Mouse (Mus musculus) heart, postnatal 4 days (tissue): Measurements from ENCODE around the gene Fignl2. TPM values are rescaled to one million over a fixed set of nuclear protein-coding genes. Genes with fewer than 3 reads are reported as not detected.
"Not testable (repeated sequence)": the region's sequence is repeated elsewhere in the genome, so short reads cannot be mapped to it uniquely, and the experiment has no call there.

Experiments
- DNase-seq: peaks from one replicate; pipeline ENCODE4 v3.0.0; 2021
- total RNA-seq, 2 experiments: library from RNA; stranded (reverse); gene quantifications; 2 replicates each; pipeline ENCODE4 v1.2.3; 2021

The Fignl2 gene
- total RNA-seq: 1 to 10 TPM; 3.2 to 4.2 TPM

DNA sequence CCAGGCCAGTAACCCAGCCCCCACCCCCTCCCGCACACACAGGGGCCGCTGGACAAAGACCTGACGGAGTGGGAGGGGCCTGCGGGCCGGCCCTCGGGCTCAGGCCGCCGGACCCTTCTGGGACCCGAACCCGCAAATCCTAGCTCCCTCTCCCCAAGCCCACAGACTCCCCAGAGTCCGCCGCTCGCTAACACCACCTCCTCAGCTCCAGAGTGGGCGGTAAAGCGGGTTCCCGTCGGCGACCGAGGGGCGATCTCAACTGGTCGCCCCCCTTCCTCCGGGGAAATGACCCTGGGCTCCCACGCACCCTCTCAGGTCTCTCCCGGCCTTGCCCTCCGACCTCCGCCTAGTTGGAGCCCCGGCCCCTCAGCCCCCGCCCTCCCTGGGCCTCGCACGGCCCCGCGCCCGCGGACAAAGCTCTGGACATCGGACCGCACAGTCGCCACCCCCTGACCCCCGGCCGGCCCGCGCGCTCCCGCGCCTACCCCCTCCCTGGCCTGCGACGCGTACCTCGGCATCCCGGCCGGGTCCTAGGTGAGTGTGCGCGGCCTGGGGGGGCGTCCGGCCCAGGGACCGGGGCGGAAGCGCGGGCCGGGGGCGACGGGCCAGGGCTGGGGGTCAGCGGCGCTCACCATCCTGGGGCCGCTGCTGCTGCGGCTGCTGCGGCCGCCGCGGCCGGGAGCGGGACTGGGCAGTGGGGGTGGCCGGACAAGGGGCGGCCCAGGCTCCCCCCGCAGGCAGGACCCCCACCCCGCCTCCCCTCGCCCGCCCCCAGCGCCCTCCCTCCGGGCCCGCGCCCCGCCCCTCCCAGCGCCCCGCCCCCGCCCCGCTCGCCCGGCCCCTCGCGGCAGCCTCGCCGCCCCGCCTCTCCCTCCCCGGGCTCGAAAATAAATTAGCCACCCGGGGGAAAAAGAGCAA lies at the start of gene Fignl2:
Fignl2 (minus strand) TSS at position 755 of the 918 bp plus-strand sequence.
- peak; percentile 46 for DNase-seq

DNA sequence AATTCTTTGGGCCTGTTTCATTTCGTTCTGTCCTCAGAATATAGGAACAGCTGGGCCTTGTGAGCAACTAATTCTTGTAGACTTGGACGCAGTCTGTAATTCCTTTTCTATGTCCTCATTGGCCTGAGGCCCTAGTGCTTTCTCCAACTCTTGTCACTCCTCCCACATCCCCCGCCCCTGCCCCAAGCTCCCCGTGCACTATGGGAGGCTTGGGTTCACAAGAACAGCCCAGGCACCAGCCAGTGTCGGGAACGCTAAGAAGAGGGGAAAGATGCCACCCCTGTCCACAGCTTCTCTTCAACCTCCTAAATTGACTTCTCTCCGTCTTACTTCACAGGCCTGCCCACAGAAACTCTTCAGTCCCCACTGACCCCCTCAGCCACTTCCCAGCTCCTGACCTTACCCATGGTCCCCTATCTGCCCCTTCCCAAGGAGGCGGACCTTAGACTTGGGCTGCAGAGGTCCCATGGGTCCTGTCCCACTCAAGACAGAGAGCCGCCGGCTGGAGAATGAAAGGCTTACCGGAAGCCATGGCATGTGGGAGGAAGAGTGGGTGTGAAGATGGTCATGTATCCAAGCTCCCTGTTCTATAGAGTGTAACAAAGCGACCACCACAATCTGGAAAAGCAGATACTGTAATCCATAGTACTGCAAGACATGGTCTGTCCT lies 48.6 kb upstream of the Fignl2 start:
- peak; percentile 76 for DNase-seq

DNA sequence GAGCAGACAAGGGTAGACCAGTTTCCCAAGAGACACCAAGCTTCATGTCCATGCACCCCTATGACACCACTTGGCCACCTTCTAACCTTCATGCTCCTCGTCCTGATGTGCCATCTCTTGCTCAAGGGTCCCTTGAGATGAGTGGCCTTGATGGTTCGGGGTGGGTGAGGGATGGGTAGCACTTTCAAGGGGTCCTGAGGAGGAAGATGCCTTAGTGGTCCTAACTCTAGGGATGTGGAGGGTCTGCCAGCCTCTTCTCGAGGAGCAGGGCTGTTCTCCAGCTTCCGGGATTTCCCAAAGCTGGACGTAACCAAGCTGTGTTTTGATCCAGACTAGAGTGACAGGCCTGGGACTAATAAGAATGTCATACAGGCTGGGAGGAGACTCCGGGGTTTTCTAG lies 47.2 kb upstream of the Fignl2 start:
- no peak for DNase-seq

DNA sequence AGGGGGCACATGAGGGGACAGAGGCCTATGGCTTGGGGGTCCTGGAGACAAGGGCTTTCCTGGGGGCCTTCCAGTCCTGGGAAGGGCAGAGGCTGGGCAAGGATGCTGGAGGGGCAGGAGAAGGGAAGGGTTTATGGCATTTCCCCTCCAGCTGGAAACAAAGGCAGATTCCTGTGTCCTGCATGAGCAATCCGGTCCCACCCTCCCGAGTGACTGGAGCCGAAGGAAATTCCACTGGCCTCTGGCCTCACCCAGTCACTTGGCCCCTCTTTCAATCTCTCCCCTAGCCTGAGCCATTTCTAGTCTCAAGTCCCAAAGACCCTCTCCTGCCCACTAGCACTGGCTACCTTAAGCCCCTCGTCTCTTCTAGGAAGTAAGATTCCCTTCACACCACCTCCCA lies 44.8 kb upstream of the Fignl2 start:
- peak; percentile 45 for DNase-seq

DNA sequence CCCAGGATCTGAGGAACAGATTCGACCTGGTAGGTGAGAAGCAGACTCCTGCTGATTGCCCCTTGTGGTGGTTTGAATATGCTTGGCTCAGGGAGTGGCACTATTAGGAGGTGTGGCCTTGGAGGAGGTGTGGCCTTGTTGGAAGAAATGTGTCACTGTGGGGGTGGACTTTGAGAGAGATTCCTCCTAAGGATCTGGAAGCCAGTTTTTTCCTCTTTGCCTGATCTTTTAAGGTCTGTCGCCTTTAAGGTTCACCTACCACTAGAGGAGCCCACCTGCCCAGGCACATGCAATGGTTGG lies 43.9 kb upstream of the Fignl2 start:
- peak; percentile 28 for DNase-seq

DNA sequence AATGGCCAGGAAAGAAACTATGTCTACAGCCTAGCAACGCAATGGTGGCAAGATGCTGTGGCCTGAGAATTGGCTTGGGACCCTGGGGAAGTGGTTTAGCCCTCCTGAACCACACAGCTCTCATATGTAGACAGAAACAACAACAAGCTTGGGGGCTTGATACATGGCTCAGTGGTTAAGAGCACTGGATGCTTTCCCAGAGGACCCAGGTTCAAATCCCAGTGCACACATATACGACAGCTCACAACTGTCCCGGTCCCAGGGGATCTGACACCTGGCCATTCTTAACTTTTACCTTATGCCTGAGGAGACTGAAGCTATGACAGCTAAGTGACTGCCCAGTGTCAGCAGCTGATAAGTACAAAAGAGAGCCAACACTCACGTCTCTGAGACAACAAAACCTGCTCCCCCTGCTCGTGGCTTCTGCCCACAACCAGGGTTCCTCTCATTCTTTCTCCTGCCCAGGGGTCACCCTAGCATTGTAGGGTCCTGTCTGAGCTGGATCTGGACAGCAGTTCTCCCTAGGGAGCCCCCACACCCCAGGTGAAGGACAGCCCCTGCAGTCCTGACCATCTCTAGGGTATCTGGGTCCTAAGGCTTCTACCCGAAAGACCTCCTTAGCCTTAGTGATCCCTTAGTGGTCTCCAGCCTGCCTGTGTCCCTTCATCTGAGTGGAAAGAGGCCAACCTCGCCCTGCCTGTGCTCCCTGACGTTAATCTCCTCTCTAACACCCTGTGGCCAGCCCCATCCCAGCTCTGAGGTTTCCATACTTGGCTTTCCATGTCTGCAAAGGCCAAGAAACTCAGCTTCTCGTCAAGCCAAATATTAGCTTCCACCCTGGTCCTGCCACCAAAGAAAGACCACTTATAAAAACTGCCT lies 43.3 kb upstream of the Fignl2 start:
- DNase-seq: no peak

DNA sequence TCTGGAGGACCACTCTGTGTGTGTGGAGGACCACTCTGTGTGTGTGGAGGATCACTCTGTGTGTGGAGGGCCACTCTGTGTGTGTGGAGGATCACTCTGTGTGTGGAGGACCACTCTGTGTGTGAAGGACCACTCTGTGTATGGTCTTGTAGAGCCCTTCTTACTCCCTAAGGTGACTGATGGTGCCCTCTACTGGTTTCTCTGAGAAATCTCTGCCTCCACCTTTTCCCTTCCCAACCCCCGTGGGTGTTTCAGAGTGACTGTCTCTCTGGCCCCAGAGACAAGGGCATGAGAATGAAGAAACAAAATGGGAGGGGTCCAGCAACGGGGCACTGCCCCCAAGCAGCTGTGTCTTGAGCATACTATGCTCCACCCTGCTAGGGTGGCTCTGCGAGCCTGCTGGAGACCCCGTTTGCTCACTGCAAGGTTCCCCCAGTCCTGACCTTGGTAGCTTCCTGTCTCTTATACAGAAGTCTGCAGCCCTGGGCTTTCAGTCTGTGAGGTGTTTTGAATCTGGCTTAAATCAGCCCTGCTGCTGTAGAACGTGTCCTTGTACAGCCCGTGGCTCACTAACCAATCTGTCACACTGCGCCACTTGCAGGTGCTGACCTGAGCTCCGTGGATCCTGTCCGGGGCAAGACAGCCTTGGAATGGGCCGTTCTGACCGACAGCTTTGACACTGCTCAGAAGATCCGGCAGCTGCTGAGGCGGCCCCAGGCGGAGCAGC lies 40.2 kb upstream of the Fignl2 start:
- peak; percentile 35 for DNase-seq

DNA sequence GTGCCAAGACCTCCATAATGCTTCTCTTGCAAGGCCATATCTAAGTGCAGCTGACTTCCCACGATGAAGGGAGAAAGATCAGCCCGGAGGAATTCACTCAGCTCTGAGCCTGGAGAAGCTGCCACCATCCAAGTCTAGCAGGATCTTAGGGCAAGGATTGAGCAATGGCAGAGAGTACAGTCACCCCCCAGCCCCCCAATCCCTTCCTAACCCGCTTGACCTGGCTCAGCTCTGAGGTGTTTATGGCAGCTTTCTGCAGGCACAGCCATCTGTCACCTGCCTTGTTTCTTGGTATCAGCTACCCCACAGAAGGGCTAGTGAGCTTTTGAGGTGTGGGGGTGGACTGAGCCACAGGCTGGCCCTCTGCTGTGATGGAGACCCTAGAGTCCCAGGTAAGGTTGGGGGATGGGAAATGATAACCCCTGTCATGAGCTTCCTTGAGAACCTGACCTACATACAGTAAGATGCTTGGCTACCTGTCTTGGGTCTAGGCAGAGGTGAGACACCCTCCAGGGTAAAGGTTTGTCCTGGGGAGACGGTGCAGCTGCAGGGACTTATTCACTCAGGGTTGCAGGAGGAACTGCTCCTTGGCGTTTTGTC lies 37.2 kb upstream of the Fignl2 start, which contains the start of gene Ankrd33:
Ankrd33 (plus strand) TSS at position 245 of the 600 bp plus-strand sequence.
- DNase-seq: no peak

DNA sequence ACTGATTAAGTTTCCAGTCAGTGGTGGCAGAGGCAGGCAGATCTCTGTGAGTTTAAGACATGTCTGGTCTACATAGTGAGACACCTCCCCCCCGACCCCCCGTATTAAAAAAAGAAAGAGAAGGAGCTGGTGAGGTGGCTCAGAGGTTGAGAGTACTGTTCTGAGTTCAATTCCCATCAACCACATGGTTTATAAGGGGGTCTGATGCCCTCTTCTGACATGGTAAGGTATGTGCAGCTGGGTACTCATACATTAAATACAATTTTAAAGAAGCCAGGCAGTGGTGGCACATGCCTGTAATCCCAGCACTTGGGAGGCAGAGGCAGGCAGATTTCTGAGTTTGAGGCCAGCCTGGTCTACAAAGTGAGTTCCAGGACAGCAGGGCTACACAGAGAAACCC lies 35.4 kb upstream of the Fignl2 start:
- not testable (repeated sequence) for DNase-seq

DNA sequence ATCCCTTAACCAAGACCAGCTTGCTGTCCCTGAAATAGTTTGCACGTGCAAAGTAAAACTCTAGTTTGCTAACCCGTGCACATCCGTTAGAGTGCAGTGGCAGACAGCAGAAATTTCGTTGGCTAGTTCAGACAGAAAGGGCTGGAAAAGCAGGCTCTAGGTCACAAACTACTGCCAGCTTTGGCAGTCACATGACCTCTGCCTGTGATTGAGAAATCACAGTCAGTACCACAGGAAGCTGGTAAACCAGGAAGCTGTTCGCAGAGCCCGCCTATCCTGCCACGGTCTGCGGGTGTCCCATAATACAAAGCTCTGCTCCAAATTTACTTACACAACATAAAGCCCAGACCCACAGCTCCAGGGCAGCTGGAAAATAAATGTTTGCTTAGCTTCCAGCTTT lies 34.8 kb upstream of the Fignl2 start:
- peak; percentile 27 for DNase-seq

DNA sequence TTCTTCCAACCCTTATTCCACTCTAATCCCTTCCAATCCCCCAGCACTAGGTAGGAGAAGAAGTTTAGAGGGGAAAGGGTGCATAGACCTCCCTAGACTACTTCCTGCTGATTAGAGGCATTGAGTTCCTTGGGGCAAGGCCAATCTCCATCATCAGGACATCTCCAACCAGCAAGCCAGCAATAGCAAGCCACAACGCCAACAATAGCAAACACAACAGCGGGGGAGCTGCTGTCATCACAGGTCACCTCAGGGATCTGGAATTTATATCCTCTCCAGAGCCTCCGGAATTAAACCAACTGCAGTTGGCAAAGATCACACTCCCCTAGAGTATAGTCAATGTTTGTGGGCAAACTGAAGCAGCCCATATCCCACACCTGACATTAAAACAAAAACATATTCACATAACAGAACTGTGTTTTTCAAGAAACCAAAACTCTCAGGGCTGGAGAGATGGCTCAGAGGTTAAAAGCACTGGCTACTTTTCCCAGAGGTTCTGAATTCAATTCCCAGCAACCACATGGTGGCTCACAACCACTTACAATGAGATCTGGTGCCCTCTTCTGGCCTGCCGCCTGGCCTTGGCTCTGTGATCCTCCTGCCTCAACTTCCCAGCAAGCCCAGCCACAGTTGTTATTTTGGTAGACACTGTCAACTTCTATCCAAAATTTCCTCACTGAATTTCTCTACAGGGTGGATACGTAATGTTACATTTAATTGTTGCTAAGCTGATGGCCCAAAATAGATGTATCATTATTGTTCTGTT lies 29.7 kb upstream of the Fignl2 start:
- DNase-seq: no peak

DNA sequence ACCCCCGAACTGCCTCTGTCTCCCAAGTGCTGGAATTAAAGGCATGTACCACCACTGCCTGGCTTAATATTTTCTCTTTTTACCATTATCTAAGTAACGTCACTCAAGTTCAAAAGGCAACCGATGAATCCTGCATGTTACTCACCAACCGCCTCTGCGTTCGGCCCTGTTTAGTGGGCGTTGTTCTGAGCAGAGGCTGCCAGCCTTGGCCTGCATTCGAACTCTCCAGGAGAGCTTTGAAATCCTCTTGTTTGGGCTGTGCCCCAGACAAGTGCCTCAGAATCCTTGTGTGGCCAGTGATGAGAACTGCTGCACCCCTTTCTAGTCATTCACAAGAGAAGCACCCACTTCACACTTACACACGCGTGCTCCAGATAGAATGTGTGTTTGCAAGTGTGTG lies 27.6 kb upstream of the Fignl2 start:
- no peak for DNase-seq

DNA sequence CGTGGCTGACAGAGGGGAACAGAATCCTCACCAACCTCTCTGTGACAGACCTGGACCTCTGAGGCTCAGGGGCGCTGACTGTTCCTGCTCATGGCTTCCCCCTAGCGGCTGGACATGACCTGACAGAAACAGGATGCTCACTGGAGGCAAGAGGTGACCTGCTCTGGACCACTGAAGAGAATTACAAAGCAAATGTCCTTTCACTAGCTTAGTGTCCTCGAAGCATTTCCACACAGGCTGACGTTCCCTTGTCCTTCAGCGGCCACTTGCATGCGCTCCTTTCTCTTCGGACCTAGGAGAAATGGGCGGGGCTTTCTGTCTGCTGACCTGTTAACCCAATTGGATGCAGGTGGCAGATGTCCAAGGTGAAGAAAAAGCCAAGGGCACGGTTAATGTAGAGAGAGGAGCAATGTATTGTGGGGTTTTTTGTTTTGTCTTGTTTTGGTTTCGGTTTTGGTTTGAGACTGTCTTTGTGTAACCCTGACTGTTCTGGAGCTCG lies 27.2 kb upstream of the Fignl2 start:
- peak; percentile 89 for DNase-seq

DNA sequence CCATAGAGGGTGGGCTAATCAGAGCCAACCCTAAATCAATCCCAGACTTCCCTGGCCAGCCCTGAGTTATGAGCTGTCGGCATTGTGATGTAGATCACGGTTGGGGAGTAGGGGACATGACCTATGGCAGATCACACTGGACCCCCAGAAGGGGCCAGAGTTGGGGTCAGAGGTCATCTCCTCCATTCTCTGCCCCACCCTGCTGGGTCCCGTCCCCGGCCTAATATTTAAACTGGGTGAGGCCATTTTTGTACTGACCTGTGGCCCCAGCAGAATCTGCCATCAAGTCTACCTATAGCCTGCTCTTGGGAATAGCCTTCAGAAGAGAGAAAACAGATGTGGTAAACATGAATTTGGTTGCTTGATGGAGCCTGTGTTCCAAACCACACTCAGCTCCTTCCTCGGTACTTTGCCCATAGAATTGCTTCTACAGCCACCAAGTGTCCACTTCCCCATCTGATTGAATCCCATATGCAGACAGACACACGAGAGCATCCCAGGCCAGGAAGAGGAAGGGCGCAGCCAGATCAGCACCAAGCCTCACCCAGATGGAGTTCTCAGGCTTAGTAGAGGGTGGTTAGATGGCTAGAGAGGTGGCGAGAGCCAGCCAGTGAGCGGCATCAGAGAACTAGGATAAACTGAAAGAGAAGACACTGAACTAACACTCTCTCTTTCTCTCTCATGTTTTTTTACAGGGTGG lies 25.4 kb upstream of the Fignl2 start:
- DNase-seq: no peak

DNA sequence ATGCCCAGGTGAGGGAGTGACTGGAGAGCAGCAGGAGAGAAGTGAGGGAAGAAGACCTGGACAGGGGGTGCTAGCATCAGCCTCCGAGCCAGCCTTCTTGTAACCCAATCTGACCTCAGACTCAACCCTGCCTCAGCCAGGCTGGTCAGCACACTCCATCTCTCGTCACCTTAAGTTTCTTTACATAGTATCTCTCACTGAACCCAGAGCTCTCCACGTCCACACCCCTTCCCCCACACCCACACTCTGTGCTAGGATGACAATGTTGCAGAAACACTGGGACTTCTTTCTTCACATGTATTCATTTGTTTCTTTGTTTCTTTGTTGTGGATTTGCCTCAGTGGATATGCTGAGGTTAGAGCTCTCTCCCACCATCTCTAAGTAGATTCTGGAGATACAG lies 22.6 kb upstream of the Fignl2 start:
- DNase-seq: no peak

DNA sequence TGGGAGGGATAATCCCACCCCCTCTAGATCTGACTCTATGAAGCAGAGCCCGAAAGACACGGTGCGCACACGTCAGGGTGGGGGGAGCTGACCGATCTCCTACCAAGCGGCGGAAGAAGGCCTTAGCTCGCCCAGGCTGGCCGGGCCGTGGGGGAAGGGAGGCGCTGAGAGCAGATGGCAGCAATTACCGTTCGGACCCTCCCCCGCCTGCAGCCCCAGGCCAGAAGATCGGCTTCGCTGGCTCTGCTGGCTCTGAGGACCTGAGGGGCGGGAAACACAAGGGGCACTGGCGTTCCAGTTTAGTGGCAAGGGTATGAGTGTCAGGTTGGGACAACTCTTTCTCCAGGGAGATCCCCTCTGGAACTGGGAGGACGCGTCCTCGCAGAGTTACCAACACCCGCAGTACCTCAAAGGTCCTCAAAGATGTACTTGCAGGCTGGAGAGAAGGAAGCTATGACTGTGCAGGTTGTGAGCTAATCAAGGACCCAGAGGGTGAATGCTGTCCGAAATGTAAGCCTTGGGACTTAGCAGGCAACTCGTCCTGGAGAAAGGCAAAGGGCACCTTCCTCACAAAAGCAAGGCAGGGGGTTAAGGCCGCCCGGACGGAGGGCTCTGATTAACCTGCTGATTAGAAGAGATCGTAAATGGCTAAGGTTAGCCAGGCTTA lies 19.8 kb upstream of the Fignl2 start:
- DNase-seq: peak; percentile 49

DNA sequence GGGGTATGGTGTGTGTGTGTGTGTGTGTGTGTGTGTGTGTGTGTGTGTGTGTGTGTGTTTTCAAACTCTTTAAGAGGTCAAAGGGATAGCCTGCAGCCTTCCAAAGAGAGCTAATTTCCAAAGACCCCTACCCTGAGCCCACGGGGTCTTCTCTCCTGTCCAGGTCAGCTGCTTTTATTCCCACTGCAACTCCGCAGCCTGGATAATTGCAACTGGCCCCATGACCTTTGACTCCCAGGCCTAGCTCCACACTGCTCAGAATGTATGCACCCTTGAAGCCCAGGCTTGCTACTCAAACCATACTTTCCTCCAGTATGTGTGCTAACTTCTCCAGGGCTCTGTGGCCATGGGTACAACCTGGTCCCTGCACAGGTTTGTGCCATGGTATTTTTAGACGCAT lies 17.0 kb upstream of the Fignl2 start:
- no peak for DNase-seq

DNA sequence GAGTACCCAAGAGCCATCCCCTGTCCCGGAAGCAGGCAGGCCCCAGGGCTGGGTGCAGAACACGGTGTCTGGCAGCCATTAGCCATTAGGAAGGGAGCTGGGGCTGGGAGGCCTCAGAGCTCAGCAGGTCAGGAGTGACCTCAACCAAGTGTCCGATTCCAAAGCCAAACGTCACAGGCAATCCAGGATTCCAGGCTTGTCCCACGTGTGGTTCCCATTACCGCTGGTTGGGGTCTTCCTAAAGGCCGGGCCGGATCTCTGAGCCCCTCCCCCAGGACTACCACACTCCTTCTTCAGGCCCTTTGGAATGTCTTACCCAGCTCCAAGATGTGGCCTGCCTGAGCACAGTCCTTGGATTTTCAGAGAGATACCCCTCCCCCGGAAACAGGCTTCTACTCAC lies 16.6 kb upstream of the Fignl2 start:
- no peak for DNase-seq

DNA sequence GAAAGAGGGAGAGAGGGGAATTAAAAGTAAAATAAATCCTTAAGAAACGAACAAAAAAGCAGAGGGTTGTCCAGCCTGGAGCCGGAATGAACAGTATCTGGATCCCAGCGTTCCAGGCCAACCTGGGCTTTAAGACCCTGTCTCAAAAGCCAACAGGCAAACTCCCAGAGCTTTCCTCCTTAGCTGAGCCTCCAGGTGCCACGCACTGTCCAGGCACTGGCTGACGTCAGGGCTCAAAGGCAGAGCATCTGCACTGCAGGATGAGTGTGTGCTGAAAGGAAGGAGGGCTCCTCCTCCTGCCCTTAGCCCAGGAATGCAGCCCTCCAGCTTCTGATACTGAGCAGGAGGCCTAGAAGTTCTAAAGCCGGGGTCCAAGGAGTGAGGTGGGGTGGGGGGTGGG lies 15.6 kb upstream of the Fignl2 start:
- no peak for DNase-seq
